In genomic region chr3:95893606-95894316, GRCm38 (mm10) we compare ENCODE assay signal across 7 mouse cellular contexts. TPM values are rescaled to one million over a fixed set of nuclear protein-coding genes. Genes with fewer than 3 reads are reported as not detected.
A peak's percentile ranks its signal among the peaks of the same experiment; 100 is the strongest.
DNase-seq lines count a peak whose midpoint lies in the region; ATAC-seq lines count a peak whose summit lies in the region.
"Not testable (repeated sequence)": the region's sequence is repeated elsewhere in the genome, so short reads cannot be mapped to it uniquely, and the experiment has no call there.

Aph1a (plus strand) TSS chr3:95893969.

- H3K27ac ChIP-seq in embryonic facial prominence, embryonic 10.5 days (replicated peaks), result peak within 1 kb of the TSS; percentile 84
- H3K27ac ChIP-seq in limb, embryonic 11.5 days (replicated peaks; ENCODE audit: low read depth, low read length), result 0 out of 2 replicates have a peak within 1 kb of the TSS, but pooled peaks have one; percentile 16
- peak within 1 kb of the TSS; percentile 71 for H3K27ac ChIP-seq in midbrain, embryonic 14.5 days (replicated peaks; ENCODE audit: low read depth, low read length)

- DNase-seq in adrenal gland, postnatal 10 days, result peak; percentile 96
- DNase-seq in embryonic facial prominence, embryonic 10.5 days (ENCODE audit: low spot score), result peak; percentile 97
- peak; percentile 95 for DNase-seq in kidney, adult 18-20 months
- DNase-seq in limb, embryonic 11.5 days (ENCODE audit: low spot score), result peak; percentile 95
- peak; percentile 97 for DNase-seq in midbrain, embryonic 14.5 days
- DNase-seq in spleen, adult 18-20 months, result peak; percentile 90 to 95

- peak; percentile 88 for ATAC-seq in granulocyte monocyte progenitor cell, adult 5-6 weeks (replicated peaks; ENCODE audit: poor library complexity, severe bottlenecking)
- ATAC-seq in limb, embryonic 11.5 days (ENCODE audit: insufficient number of reproducible peaks, low FRiP score, low TSS enrichment, low read depth), result peak; percentile 95
- ATAC-seq in midbrain, embryonic 14.5 days (ENCODE audit: low FRiP score, low TSS enrichment), result peak; percentile 98

- not testable (repeated sequence) for H3K27me3 ChIP-seq in embryonic facial prominence, embryonic 10.5 days (replicated peaks; ENCODE audit: low read depth, poor library complexity, severe bottlenecking); limb, embryonic 11.5 days (ENCODE audit: control insufficient read depth, insufficient read depth, low read length); midbrain, embryonic 14.5 days (ENCODE audit: control insufficient read depth, insufficient read depth, low read length)

- H3K4me1 ChIP-seq in embryonic facial prominence, embryonic 10.5 days, result peaks cover 52% of the 10 kb centered on the region
- H3K4me1 ChIP-seq in limb, embryonic 11.5 days (ENCODE audit: control insufficient read depth, insufficient read depth, low read length), result peaks cover 15% of the 10 kb centered on the region; the same call in 1 of the 2 replicates
- peaks cover 12% of the 10 kb centered on the region for H3K4me1 ChIP-seq in midbrain, embryonic 14.5 days (ENCODE audit: control insufficient read depth, insufficient read depth, low read length)

- peak within 1 kb of the TSS; percentile 83 for H3K4me2 ChIP-seq in limb, embryonic 11.5 days (ENCODE audit: low read depth, severe bottlenecking)
- peak within 1 kb of the TSS; percentile 92 for H3K4me2 ChIP-seq in midbrain, embryonic 14.5 days (ENCODE audit: low read length)

- under 1% methylated on average over 25 of the region's 43 CpGs for WGBS in embryonic facial prominence, embryonic 10.5 days
- WGBS in limb, embryonic 11.5 days, result under 1% methylated on average over 25 of the region's 43 CpGs
- WGBS in midbrain, embryonic 14.5 days, result under 1% methylated on average over 25 of the region's 43 CpGs

- not testable (repeated sequence) for H3K9me3 ChIP-seq in embryonic facial prominence, embryonic 10.5 days; limb, embryonic 11.5 days (ENCODE audit: control insufficient read depth, low read length); midbrain, embryonic 14.5 days (ENCODE audit: control insufficient read depth, low read length)

- H3K36me3 ChIP-seq in embryonic facial prominence, embryonic 10.5 days (replicated peaks), result peaks cover 22% of the 10 kb centered on the region
- not testable (repeated sequence) for H3K36me3 ChIP-seq in limb, embryonic 11.5 days (ENCODE audit: control insufficient read depth, insufficient read depth, low read length); midbrain, embryonic 14.5 days (ENCODE audit: control insufficient read depth, insufficient read depth, low read length)

- H3K9ac ChIP-seq in limb, embryonic 11.5 days (ENCODE audit: low read length), result peak within 1 kb of the TSS; percentile 72
- peak within 1 kb of the TSS; percentile 72 for H3K9ac ChIP-seq in midbrain, embryonic 14.5 days (replicated peaks; ENCODE audit: low read length)

- H3K4me3 ChIP-seq in embryonic facial prominence, embryonic 10.5 days, result peak within 1 kb of the TSS; percentile 82
- peak within 1 kb of the TSS; percentile 65 for H3K4me3 ChIP-seq in limb, embryonic 11.5 days (ENCODE audit: low read depth, low read length)
- H3K4me3 ChIP-seq in midbrain, embryonic 14.5 days (replicated peaks; ENCODE audit: low read depth, low read length), result peak within 1 kb of the TSS; percentile 59

RNA-seq across cellular contexts. Expression of gene Aph1a, which starts in this region (rescaled TPM):
- total RNA-seq in adrenal gland, postnatal 10 days (2021), result 100 to 1,000 TPM; 167 to 171 TPM
- 33.4 and 36.1 TPM in 2 replicates for polyA plus RNA-seq in embryonic facial prominence, embryonic 10.5 days (2016; fragmentation: Nextera tagmentation; extraction: Ambion mirVana)
- total RNA-seq in granulocyte monocyte progenitor cell, adult 5-6 weeks (2014; fragmentation: Nextera tagmentation), result 67.0 and 69.0 TPM in 2 replicates
- total RNA-seq in granulocyte monocyte progenitor cell, adult 5-6 weeks (2017), result 31.8 and 42.8 TPM in 2 replicates
- polyA plus RNA-seq in limb, embryonic 11.5 days (2014; fragmentation: Nextera tagmentation; extraction: Ambion mirVana), result 26.1 and 27.3 TPM in 2 replicates
- 34.7 and 68.9 TPM in 2 replicates for polyA plus RNA-seq in midbrain, embryonic 14.5 days (2014; fragmentation: Nextera tagmentation; extraction: Ambion mirVana)

Comparison
In these comparisons a context has a peak if more than half of its experiments do, and no peak if none do; other contexts are left out.
1. Peak in every context shown above with its lines: DNase-seq, ATAC-seq, H3K4me3 ChIP-seq and H3K27ac ChIP-seq.
2. H3K27ac ChIP-seq: peak in every context shown above with its lines; median percentile 84 in embryonic facial prominence, embryonic 10.5 days; 71 in midbrain, embryonic 14.5 days; 16 in limb, embryonic 11.5 days.